Mouse (Mus musculus): ENCODE results near the gene Tjp2. TPM values are rescaled to one million over a fixed set of nuclear protein-coding genes. Genes with fewer than 3 reads are reported as not detected.
"Not testable (repeated sequence)": the region's sequence is repeated elsewhere in the genome, so short reads cannot be mapped to it uniquely, and the experiment has no call there.

The Tjp2 gene
- polyA plus RNA-seq, 1 experiment: 0.12 TPM

DNA sequence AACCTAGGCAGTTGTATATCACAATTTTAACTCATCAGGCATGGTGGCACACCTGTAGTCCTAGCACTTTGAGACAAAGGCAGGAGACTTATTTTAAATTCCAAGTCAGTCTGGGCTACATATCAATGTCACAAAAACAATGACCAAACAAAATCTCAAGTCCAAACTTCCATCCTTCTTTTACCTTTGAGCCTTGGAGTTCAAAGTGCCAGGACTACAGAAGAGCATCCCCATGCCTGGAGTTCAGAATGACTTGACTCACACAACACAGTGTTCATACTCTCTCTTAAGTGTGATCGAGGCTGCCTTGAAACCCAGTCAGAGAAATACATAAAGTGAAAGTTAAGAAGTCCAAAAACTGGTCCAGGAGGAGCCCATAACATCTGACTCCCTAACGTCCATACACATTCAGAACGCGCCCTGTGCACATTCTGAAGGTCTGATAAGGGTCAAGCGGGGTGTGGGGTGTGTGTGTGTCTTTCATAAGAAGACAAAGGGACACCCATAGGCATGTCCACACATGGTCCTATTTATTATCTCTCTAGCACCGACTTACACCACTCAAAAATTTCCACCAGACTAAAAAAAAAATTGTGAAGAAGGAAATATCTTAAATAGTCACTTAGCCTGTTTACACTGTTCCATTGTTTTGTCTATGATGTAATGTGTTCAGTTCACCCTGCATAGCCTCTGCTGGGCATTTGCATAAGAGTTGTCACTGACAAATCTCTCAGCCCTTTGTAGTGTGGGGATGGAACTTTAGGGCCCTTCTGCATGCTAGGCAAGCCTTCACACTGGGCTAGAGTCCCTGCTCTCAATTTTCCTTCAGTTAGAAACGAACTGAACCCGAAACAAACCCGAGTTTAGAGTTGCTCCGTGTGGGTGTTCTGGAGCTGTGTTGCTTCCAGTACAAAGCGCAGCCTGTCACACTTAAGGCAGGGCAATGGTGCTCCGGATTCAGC is 34.8 kb upstream of the Tjp2 start:
- TF ChIP-seq TAL1 (IDR thresholded peaks at IDR 0.05; ENCODE audit: low read length) (no peak), GATA1 (IDR thresholded peaks at IDR 0.05; ENCODE audit: low read length) (no peak)
- H3K4me3 ChIP-seq (replicated peaks): no peak overlapping the region
- peaks cover 67% of the 10 kb centered on the region for H3K36me3 ChIP-seq (ENCODE audit: control insufficient read depth)
- no peaks in the 10 kb centered on the region for H3K4me1 ChIP-seq (ENCODE audit: control insufficient read depth)
- no peaks in the 10 kb centered on the region for H3K9me3 ChIP-seq (ENCODE audit: control insufficient read depth, low read length)
- H3K27me3 ChIP-seq (ENCODE audit: control insufficient read depth): no peaks in the 10 kb centered on the region

DNA sequence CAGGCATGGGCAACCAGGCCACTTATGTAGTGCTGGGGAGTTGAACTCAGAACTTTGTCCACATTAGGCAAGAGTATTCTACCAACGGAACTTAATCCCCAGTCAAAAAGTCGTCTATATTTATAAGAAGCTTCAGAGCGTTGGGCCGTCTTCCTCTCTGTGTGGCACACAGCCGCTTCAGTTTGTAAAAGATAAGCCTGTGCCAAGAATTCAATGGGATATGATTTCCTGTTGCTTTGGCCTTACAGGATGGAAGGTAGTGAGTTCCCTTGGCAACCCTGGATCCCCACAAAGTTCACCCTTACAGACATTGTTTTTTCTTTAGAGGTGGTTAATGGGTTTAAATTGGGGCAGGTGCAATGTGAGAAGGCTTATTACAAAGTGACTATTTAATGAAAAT is 33.5 kb upstream of the Tjp2 start:
- Histone ChIP-seq H3K4me1 (ENCODE audit: control insufficient read depth) (no peaks in the 10 kb centered on the region), H3K4me3 (replicated peaks) (no peak overlapping the region), H3K36me3 (ENCODE audit: control insufficient read depth) (peaks cover 54% of the 10 kb centered on the region), H3K9me3 (ENCODE audit: control insufficient read depth, low read length) (no peaks in the 10 kb centered on the region), H3K27me3 (ENCODE audit: control insufficient read depth) (no peaks in the 10 kb centered on the region)
- TF ChIP-seq TAL1 (IDR thresholded peaks at IDR 0.05; ENCODE audit: low read length): no peak
- TF ChIP-seq GATA1 (IDR thresholded peaks at IDR 0.05; ENCODE audit: low read length): no peak

DNA sequence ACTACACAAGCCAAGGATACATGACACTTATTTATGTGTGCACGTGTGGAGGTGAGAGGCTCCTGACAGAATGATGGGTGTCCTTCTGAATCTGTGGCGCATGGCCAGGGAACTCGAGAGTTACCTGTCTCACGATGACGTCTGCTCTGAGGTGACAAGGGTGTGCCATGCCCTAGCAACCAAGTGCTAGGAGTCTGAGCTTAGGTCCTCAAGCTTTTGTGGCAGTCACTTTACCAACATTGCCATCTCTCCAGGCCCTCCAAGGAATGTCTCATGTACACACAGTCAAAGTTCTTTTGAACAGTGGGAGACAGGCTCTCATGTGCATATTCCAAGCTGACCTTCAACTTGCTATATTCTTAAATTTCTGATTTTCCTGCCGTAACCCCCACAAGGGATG is 33.1 kb upstream of the Tjp2 start:
- no peaks in the 10 kb centered on the region for H3K9me3 ChIP-seq (ENCODE audit: control insufficient read depth, low read length)
- H3K27me3 ChIP-seq (ENCODE audit: control insufficient read depth): peaks cover 2% of the 10 kb centered on the region; the same call in 1 of the 2 replicates
- TF ChIP-seq TAL1 (IDR thresholded peaks at IDR 0.05; ENCODE audit: low read length): no peak
- TF ChIP-seq GATA1 (IDR thresholded peaks at IDR 0.05; ENCODE audit: low read length): no peak
- no peaks in the 10 kb centered on the region for H3K4me1 ChIP-seq (ENCODE audit: control insufficient read depth)
- H3K4me3 ChIP-seq (replicated peaks): no peak overlapping the region
- H3K36me3 ChIP-seq (ENCODE audit: control insufficient read depth): peaks cover 51% of the 10 kb centered on the region

DNA sequence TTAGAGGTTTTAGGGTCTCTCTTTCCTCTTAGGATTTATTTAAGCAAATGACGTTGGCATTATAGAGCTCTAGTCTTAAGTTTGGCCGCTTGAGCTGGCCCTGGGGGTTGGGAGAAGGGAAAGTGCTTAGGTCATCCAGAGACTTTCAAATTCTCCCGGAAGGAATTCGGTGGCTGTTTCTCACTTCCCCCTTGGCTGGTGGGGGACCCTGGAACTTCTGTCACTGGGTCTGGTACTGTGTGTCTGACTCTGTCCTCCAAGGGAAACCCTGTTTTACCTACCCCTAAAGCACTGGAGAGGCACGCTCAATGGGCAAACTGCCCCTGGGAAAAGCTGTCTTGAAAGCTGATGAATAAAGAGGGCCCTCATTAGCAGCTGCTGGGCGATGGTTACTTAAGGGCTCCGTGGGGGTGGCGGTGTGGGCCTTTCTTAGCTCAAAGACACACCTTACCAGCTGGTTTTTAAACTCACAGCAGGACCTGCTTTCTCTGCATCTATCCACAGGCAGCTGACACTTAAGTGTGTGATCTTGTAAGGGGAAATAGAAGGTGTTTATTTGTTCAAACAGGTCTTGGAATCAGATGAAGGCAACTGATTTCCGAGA is 28.9 kb upstream of the Tjp2 start:
- H3K36me3 ChIP-seq (ENCODE audit: control insufficient read depth): peaks cover 9% of the 10 kb centered on the region
- no peak overlapping the region for H3K4me3 ChIP-seq (replicated peaks)
- H3K9me3 ChIP-seq (ENCODE audit: control insufficient read depth, low read length): no peaks in the 10 kb centered on the region
- H3K27me3 ChIP-seq (ENCODE audit: control insufficient read depth): peaks cover 3% of the 10 kb centered on the region
- no peaks in the 10 kb centered on the region for H3K4me1 ChIP-seq (ENCODE audit: control insufficient read depth)
- TF ChIP-seq TAL1 (IDR thresholded peaks at IDR 0.05; ENCODE audit: low read length): no peak
- TF ChIP-seq GATA1 (IDR thresholded peaks at IDR 0.05; ENCODE audit: low read length): no peak

DNA sequence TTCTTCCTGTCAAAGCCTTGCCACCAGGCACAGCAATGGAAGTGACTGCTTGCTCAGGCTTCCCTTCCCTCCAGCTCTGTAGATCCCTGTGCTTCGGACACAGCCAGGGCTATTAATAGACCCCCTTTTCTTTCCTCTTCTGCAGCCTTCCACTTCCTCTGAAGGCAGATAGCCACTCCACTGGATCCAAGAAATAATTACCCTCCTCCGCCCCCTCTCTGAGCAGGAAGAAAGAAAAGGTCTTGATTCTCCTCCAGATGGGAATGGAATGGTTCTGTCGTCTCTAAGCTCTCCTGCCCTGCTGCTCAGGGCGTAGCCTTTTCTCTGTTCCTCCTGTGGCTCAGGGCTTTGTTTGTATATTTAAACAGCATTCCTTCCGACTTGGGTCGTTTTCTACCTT is 27.0 kb upstream of the Tjp2 start:
- H3K27me3 ChIP-seq (ENCODE audit: control insufficient read depth): peaks cover 3% of the 10 kb centered on the region
- H3K4me3 ChIP-seq (replicated peaks): no peak overlapping the region
- no peaks in the 10 kb centered on the region for H3K4me1 ChIP-seq (ENCODE audit: control insufficient read depth)
- TF ChIP-seq TAL1 (IDR thresholded peaks at IDR 0.05; ENCODE audit: low read length): no peak
- no peak for TF ChIP-seq GATA1 (IDR thresholded peaks at IDR 0.05; ENCODE audit: low read length)
- H3K36me3 ChIP-seq (ENCODE audit: control insufficient read depth): no peaks in the 10 kb centered on the region
- H3K9me3 ChIP-seq (ENCODE audit: control insufficient read depth, low read length): no peaks in the 10 kb centered on the region

DNA sequence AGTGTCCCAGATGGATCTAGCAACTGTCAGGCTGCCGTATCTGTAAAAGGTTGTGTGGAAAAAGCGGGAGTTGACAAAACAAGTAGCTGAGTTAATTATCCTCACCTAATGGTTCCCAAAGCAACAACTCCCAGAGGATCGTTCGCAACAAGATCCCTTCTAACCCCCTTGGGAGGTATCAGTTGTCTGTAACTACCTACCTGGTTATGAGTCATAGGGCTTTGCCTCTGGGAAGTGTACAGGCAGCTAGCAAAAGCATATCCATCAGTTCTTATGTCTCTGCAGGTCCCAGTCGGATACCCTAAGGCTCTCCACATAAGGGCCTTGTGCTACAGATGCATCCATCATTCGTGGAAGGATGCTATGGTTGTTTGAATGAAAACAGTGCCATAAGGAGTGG is 18.5 kb upstream of the Tjp2 start:
- Histone ChIP-seq H3K4me3 (replicated peaks) (no peak overlapping the region), H3K36me3 (ENCODE audit: control insufficient read depth) (no peaks in the 10 kb centered on the region), H3K4me1 (ENCODE audit: control insufficient read depth) (no peaks in the 10 kb centered on the region), H3K27me3 (ENCODE audit: control insufficient read depth) (no peaks in the 10 kb centered on the region; the same call in 1 of the 2 replicates), H3K9me3 (ENCODE audit: control insufficient read depth, low read length) (no peaks in the 10 kb centered on the region)
- TF ChIP-seq GATA1 (IDR thresholded peaks at IDR 0.05; ENCODE audit: low read length) (no peak), TAL1 (IDR thresholded peaks at IDR 0.05; ENCODE audit: low read length) (no peak)

DNA sequence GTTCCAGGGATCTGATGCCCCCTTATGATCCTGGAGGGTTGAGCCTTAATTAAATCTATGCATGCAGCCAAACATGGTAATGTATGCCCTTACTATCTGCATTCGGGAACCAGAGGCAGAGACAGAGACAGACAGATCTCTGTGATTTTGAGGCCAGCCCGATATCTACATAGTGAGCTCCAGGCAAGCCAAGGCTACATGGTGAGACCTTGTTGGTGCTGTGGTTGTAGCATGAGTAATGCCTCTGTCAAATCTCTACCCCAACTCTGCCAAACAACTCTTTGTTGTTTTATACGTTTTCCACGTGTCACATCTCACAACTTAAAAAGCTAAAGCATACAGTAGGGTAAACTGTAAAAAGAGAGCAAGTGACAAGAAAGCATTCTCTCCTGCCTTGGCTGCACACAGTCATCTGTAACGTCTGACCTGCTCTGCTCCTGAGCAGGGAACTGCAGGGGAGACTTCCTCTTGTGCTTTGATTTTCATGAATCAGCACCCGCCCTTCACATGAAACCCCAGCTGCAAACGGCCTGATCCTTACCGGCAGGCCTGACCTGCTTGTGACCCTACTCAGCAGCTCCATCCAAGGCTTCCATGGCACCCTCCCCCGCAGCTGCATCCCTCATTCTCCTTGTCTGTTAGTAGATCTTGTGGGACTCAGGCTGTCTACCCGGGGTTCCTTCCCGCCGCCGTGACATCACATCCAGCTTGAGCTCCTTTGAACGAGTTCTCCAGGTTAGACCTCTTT is 17.1 kb upstream of the Tjp2 start:
- TF ChIP-seq TAL1 (IDR thresholded peaks at IDR 0.05; ENCODE audit: low read length) (no peak), GATA1 (IDR thresholded peaks at IDR 0.05; ENCODE audit: low read length) (no peak)
- Histone ChIP-seq H3K4me1 (ENCODE audit: control insufficient read depth) (no peaks in the 10 kb centered on the region), H3K27me3 (ENCODE audit: control insufficient read depth) (no peaks in the 10 kb centered on the region; the same call in 1 of the 2 replicates), H3K4me3 (replicated peaks) (no peak overlapping the region), H3K36me3 (ENCODE audit: control insufficient read depth) (no peaks in the 10 kb centered on the region), H3K9me3 (ENCODE audit: control insufficient read depth, low read length) (no peaks in the 10 kb centered on the region)

DNA sequence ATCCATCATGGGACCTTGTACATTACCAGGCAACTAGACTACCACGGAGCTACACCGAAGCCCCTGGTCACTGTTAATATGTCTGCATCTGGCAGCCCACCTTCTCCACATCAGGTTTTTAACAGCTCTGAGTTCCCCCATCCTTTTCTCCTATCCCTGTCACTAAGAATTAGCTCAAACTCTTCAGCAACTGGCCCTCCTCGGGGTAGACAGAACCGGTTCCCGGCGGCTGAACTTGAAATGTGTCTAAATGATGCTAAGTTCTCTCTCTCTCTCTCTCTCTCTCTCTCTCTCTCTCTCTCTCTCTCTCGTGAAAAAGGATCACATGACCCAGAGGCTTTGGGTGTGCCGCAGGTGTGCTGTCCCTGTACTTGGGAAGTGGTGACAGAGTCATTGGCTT is 16.4 kb upstream of the Tjp2 start:
- no peak overlapping the region for H3K4me3 ChIP-seq (replicated peaks)
- no peaks in the 10 kb centered on the region for H3K4me1 ChIP-seq (ENCODE audit: control insufficient read depth)
- TF ChIP-seq TAL1 (IDR thresholded peaks at IDR 0.05; ENCODE audit: low read length): no peak
- TF ChIP-seq GATA1 (IDR thresholded peaks at IDR 0.05; ENCODE audit: low read length): no peak
- H3K27me3 ChIP-seq (ENCODE audit: control insufficient read depth): no peaks in the 10 kb centered on the region; the same call in 1 of the 2 replicates
- no peaks in the 10 kb centered on the region for H3K9me3 ChIP-seq (ENCODE audit: control insufficient read depth, low read length)
- no peaks in the 10 kb centered on the region for H3K36me3 ChIP-seq (ENCODE audit: control insufficient read depth)

DNA sequence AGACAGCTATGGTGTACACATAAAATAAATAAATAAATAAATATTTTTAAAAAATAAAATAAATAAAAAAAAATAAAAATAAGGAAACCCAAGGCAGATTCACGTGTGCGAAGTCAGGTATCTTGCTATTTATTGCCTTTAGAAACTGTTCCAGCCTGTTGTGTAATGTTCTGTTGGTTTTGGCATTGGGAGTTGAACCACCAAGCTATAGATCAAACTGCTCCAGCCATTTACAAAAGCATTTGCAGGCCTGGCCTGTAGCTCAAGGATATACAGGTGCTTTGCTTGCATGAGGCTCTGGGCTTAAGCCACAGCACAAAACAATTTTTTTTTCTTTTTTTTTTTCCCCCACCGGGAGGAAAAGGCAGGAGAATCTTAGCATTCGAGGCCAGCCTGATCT is 13.2 kb upstream of the Tjp2 start:
- Histone ChIP-seq H3K4me1 (ENCODE audit: control insufficient read depth) (no peaks in the 10 kb centered on the region), H3K36me3 (ENCODE audit: control insufficient read depth) (no peaks in the 10 kb centered on the region), H3K27me3 (ENCODE audit: control insufficient read depth) (no peaks in the 10 kb centered on the region; the same call in 1 of the 2 replicates), H3K9me3 (ENCODE audit: control insufficient read depth, low read length) (no peaks in the 10 kb centered on the region), H3K4me3 (replicated peaks) (no peak overlapping the region)
- no peak for TF ChIP-seq TAL1 (IDR thresholded peaks at IDR 0.05; ENCODE audit: low read length)
- TF ChIP-seq GATA1 (IDR thresholded peaks at IDR 0.05; ENCODE audit: low read length): no peak

DNA sequence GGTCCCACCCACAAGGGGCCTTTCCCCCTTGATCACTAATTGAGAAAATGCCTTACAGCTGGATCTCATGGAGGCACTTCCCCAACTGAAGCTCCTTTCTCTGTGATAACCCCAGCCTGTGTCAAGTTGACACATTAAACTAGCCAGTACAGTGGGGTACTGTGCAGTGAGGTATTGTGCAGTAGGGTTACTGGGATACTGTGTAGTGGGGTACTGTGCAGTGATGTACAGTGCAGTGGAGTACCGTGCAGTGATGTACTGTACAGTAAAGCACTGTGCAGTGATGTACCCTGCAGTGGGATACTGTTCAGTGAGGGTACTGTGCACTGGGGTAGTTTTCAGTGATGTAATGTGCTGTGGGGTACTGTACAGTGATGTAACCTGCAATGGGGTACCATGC is 7.5 kb upstream of the Tjp2 start:
- not testable (repeated sequence) for H3K36me3 ChIP-seq (ENCODE audit: control insufficient read depth); H3K27me3 ChIP-seq (ENCODE audit: control insufficient read depth); H3K4me3 ChIP-seq (replicated peaks); H3K4me1 ChIP-seq (ENCODE audit: control insufficient read depth); H3K9me3 ChIP-seq (ENCODE audit: control insufficient read depth, low read length)
